Mouse (Mus musculus) layer of hippocampus, adult 9-10 months (tissue): ENCODE data around the gene Ropn1l.

Experiments
- DNase-seq: peaks from one replicate; pipeline ENCODE4 v3.0.0; 2022; ENCODE audit warnings: low spot score

Gene Ropn1l

DNA sequence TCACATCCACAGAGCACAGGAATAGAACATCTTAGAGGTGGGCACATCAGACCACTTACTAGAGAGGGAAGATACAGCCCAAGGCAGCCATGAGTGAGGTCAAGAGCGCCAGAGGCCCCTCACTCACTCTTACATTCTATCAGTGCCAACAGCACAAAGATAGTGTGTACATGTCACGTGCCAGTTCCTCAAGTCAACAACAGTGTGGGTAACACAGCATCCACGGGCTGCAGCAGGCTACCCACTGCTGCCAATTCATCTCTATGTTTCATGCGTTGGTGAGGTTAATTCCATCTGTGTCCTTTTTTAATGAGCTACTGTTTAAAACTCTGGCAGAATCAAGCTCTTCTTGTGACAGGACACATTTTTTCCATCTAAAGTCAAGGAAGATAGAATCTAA is 10.8 kb downstream of the Ropn1l start:
- DNase-seq: no peak

DNA sequence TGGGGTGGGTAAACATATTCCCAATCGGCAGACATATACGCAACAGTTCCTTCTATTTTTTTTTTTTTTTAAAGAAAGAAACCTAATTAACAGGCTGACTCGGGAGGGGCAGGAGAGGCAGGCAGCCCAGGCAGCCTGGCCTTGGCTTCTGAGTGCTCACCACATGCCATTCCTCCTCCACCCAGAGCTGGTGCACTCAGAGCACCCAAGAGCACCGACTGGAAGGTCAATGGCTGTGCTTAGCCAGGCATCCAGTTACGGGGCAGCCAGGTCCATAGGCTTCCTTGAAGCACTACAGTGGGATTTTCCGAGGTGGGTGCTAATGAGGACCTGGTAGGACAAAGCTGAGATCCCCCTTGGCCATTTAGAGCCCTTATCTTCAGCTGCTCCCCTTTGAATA is 11.5 kb downstream of the Ropn1l start:
- DNase-seq: no peak

DNA sequence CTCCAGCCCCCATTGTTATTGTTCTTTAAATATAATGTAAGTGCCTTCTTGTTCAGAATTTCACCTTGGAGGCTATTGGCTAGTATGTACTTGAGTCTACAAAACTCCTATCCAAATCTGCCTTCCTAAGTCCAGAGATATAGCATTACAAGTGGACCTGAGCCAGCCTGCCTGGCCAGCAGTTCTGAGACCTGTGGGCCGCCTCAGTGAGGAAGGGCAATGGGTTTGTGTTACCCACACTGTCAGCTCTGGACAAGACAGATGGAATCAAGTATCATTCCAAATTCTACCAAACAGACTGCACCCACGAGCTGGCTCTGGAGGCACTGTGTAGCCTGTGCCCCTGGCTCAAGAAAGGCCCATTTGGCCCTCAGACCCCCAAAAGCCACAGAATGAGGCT is 16.7 kb downstream of the Ropn1l start:
- DNase-seq: no peak

DNA sequence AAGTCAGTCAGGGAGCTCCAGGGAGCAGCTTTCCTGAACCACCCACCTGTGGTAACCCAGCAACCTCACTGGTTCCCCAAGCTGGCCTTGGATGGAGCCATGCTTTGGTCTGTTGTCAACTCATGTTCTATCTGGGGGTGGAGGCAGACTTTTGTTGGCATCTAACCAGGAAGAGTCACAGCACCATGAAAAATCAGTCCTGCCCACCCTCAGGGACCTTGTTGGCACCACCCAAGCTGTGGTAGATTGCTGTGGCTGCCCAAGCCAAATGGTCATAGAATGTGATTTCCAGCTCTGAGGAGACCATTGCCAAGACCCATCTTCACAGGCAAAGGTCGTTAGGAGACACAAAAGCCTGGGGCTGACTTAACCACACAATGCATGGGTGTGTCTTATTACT is 17.5 kb downstream of the Ropn1l start:
- DNase-seq: no peak

DNA sequence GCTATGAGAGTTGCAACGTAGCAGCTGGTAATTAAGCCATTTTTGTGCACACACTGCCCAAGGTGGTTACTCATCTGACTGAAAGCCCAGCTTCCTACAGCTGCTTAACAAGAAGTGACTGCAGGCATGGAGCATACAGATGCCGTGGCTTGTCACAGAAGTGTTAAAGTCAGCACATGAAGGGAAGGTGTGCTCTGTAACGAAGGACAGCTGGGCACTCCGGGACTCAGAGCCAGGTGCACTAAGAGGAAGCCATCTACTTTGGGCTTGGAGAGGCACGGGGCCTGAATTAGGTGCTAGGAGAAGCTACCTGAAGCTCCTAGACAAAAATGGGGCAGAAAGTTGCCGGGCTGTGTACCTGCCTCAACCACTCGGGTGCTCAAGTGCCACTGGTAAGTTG is 19.8 kb downstream of the Ropn1l start:
- no peak for DNase-seq

DNA sequence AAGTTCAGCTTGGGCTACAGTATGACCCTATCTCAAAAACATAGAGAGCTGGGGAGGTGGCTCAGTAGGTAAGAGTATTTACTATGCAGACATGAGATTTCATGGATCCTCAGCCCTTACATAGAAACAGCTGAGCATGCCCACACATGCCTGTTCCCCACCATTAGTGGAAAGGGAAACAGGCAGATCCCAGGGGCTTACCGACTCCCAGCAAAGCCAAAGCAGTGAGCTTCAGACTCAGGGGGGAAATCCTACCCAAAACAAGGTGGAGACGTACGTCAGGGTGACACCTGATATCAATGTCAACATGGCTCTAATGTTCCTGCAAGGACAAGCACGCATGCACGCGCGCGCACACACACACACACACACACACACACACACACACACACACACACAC is 21.7 kb downstream of the Ropn1l start:
- DNase-seq: no peak

DNA sequence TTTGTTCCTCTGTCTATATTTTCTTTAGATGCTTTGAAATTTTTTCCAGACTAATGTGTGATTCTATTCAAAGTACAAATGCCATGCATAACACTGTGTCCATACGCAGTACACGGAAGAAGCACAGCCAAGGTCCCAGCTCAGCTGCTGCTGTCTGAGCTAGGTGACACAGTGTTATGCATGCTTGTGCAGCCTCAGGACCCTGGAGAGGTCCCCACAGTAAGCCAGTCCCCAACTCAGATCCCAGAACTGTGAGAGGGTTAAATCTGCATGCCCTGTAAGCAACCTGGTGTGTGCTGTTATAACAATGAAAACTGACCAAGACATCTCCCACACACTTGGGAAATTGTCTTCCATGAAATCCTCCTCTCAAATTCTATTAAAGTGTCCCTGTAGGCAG is 23.5 kb downstream of the Ropn1l start:
- DNase-seq: no peak

DNA sequence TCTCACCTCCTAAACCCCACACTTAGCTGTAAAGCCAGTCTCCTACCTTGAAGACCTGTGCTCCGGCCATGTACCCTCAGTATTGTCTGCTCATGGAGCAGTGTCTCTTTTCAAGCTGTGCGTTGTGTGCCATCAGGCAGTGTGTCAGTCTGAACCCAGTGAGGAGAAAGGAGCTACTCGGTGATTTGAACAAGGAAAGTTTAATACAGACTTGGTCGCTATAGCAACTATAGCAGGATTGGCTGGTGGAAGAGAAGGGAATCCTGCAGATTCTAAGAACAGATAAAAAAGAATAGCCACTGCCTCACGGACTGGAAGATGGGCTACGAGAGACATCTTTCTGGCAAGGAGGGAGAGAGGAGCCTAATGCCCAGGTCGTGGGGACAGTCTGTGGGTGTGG is 24.1 kb downstream of the Ropn1l start:
- no peak for DNase-seq

DNA sequence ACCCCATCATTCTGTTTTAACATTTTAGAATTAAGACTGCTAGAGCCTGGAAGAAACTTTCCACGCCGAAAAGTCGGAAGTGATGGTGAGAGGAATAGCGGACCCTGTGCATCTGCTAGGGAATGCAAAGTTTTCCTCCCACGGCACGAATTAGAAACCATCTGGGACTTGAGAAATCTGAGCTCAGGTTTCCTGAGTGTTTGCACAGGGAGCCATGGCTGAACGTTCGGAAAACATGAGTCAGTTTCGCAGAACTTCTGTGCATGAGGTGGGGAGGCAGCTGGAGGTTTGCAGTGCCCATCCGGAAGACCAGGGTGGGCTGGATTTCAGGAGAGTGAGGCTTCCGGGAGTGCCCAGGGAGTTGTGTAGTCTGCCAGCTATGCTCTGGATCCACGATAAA is 25.0 kb downstream of the Ropn1l start:
- DNase-seq: no peak

DNA sequence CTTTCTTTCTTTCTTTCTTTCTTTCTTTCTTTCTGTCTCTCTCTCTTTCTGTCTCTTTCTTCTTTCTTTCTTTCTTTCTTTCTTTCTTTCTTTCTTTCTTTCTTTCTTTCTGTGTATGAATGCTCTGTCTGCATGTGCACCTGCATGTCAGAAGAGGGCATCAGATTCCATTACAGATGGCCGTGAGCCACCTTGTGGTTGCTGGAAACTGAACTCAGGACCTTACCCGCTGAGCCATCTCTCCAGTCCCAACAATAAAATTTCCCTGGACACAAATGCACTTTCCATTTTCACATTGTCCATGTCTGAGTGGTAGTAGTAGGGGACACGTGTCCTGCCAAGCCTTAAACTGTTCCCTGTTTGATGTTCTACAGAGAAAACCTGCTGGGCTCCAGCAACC is 26.1 kb downstream of the Ropn1l start:
- DNase-seq: no peak

DNA sequence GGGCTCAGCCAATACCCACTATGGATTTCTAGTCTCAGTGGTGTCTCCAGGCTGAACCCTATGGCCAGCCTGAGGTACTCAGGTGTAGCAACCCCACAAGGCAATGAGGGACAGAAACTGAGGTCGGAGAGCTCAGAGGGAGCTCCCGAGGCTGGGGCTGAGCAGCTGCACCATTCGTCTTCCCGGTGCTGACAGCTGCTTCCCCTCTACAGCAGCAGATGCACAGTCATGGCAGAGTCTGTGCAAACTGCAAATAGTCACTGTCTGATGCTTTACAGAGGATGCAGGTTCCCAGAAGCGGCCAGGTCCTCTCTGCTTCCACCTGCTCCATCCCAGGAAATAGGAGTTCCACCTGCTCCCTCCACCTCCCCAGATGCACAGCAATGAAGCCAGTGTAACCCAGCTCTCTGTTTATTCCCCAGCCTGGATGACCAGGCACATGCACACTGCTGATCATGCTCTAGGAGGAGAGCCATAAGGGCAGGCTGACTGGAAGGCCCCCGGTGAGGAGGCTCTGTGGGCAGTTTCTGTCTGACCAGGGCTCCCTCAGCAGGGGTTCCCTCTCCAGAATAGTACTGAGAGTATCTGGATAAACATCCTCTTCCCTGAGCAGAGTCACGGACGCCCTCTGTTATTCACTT is 27.4 kb downstream of the Ropn1l start:
- DNase-seq: no peak

DNA sequence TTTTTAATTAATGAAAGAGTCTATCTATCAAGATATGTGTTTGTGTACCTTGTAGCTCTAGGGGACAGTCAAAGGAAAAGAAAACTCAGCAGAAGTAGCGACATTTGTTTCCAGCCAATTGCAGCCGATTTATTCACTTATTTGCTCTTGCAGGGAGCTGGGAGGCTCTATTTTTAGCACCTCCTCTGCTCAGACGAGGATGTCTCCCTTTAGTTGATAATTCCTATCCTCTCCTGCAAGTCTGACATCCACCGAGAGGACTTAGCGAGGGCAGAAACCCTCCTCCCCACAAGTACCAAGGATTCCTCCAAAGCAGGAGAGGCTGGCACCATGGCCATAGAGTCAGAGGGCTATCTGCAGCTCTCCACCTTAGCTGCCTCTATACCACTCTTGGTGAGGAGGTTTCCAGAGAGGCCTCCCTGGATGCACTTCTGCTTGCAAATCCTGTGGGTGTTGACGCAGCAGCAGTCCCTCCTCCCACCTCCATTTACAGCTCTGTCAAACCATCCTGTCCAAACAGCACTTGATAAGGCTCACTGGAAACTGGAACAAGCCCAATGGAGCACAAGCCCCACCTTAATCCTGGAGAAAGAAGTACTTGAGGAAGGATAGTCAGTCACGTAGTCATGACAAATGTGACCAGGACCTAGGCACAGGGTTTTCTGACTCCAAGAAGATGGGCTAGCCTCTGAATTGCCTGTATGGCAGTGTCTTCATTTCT is 30.7 kb downstream of the Ropn1l start:
- no peak for DNase-seq

DNA sequence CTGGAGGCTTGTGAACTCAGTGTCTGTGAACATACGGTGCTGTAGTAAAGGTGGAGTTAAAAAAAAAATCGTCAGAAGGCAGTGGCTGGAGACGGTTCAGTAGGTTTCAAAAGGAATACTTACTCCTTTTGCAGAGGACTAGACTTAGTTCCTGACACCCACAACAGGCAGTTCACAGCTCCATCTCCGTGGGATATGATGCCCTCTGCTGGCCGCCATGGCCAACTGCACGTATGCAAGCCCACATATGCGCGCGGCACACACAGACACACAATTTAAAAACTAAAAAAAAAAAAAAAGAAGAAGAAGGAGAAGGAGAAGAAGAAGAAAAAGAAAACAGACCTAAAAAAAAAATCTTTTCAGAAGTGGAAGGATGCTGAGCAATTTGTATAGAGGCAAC is 34.5 kb downstream of the Ropn1l start:
- DNase-seq: no peak

DNA sequence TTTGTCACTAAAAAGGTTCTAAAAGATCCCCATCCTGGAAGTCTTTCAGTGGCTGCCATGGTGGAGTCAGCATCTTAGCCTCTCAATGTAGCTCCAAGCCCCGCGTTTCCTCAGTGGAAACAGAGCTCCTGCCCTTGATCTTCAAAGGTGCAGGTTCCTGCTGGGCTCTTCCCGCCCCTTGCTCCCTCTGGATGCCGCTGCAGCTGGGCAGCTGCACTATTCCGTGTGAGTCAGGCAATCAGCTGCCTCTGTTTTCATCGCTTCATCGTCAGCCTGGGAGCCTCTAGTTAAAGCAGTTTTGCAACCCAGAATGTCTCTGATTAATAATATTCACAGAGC is 34.9 kb downstream of the Ropn1l start:
- DNase-seq: no peak

DNA sequence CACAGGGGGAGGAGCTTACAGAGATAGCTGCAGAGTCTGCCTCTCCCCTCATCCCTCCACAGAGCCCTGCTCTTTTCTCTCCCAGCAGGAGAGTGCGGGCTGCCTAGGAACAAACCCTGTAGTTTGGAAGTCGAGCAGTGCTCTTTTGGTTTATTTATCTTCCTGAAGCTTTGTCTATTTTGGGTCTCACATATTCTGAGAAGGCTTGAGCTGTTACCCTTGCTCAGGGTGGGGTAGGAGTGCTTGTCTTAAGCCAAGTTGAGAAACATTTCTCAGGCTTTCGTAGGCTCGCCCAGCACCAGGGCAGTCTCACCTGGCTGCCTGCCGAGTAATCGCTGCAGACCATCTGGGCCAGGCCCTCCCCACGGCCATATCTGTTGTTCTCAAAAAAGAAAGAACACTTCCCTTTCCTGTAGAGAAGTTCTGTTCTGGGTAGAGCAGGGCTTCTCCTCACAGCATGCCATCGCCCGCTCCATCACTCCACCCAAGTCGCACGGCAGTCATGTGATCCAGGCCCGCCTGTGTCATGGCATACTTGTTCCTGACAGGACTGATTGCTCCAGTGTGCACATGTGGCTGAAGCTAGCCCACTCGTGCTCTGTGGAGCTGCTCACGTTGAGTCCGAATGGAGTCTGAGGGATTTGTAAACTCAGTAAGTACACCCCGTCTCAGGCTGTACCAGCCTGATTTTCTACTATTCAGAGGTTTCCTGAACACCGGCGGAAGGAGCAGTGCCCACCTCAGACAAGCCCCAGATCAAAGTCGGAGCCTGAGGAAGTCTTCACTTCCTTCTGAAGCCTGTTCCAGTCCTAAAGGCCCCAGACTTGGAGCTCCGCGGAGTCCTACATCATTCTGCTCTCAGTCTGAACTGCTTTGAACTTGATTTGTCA is 35.5 kb downstream of the Ropn1l start:
- peak; percentile 51 for DNase-seq

DNA sequence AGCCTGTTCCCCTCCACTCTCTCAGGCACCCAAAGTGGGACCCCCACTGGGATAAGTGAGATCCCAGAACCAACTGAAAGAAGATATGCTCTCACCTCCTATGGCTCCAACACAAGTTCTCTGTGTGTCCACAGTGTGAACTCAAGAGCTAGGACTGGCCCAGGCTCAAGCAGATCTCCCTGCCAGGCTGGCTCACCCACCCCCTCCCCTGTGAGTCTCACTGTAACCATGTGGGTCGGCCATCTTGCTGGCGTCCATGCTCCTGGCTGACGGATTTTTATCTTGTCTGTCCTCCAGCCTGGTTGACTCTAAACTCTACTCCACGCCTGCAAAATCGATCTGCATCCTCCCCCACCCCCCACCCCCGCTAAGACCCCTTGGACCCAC is 36.1 kb downstream of the Ropn1l start:
- no peak for DNase-seq

DNA sequence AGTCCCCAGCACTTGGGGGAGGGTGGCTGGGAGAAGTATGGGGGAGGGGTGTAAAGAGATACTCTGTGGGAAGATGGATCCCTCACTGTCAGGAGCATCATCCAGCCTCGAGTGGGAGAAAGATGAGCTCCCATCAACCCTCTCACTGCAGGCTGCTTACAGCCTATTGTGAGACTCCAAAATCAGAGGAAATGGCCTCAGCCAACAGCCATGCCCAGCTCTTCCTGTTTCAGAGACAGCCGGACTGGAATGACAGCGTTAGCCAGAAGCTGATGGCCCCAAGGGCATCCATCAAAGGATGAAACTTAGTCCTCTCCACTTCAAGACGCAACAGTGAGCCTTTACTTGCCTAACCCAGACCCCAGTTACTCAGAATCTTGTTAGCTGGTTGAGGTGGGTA is 38.4 kb downstream of the Ropn1l start:
- DNase-seq: no peak

DNA sequence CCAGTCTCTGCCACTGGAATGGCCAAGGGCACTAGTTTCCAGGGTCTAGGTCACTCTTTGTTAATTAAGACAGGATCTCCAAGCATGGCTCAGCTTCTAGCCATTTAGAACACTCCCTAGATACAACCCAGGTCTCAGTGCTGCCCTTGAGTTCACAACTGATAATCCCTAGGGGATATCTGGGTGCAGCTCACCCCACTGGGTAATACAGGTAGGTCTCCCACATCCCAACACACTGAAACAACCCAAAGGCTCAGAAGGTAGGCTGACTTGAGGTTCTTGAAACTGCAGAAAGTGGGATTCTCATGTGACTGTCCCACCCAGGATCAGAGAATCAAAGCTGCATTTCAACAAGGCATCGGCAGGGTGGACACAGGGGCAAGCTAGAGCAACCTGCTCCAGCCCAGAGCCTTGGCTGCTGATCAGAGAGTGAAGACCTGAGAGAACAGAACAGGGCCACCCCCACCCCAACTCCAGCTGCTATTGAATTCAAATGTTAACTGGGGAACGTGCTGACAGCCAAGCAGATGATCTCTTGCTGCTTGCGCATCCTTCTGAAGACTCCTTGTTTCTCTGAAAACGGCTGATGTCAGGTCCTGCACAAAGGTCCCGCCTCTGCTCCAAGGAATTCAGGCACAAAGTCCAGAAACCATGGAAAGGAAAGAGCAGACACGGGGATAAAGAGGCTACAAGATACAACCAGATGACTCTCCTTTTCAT is 39.2 kb downstream of the Ropn1l start:
- no peak for DNase-seq

DNA sequence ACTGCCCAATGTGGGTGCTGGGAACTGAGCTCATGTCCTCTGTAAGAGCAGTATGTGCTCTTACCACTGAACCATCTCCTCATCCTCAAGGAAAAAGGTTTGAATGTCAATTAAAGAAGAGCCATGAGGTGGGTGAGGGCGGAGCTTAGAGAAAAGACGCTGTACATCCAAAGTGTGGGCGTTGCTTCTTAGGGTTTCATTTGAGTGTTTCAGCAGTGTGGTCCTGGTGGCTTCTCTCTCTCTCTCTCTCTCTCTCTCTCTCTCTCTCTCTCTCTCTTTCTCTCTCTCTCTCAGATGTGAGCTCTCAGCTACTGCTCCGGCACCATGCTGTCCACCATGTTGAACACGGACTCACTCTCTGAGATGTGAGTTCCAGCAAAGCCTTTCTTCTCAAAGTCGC is 39.9 kb downstream of the Ropn1l start:
- no peak for DNase-seq

DNA sequence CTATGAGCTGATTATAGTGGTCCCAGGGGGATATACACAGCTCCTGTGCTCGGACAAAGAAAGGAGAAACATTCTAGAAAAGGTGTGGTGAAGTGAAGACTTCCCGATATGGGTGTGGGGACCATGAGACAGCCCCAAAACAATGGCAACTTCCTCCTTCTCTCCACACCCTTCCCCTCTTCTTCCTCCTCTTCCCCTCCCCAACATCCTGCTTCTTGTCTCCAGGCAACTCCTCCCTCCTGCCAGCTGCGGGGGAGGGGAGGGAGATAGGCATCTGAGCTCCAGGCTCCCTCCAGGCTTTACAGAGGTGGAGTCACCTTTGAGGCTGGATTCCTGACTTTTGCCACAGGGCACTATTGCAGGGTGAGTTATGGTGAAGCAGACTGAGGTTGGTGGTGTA is 40.6 kb downstream of the Ropn1l start:
- DNase-seq: no peak

DNA sequence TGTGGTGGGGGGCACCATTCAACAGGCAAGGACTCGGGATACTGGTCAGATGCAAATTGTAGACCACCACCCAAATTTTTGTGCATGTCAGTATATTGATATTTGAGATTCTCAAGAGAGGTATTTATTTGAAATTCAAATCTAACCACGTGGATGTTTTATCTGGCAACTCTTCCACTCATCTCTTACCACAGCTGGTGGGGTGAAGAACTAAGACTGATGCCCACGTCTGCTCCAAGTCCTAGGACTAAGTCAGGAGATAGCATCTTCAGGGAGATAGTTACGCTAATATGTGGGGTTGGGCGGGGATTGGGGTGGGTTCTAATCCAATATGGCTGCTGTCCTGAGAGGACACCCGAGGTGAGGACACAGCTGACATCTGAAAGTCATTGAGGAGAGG is 41.1 kb downstream of the Ropn1l start:
- no peak for DNase-seq

DNA sequence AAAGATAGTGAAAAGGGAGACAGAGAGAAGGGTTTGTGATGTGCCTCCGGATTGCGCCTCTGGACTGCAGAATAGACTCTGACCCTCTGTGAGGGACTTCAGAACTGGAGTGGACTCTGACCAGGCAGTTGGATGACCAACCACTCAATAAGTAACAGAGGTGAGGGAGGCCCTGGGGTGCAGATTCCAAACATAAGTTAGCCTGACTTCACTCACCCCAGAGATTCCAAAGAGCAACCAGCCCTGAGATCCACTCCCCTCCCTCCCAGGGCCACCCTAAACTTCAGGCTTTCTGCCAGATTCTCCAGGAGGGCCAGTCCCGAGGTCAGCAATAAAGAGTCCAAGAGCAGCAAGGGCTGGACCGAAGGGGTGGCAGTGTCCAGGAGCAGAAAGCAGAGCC is 46.0 kb downstream of the Ropn1l start:
- DNase-seq: no peak

DNA sequence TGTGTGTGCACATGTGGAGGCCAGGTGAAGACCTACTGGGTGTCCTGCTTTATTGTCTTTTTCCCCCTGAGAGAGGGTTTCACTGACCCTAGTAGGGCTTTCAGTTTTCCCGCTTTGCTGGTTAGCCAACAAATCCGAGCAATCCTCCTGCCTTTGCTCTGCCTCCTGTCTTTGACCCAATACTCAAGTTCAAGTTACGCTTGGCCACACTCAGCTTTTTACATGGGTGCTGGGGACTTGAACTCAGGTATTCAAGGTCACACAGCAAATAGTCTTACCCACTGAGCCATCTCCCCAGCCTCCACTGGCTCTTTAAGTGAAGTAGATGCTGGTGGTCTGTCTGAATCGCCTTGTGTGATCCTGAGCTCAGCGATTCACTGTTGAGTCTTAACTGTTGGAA is 46.7 kb downstream of the Ropn1l start:
- no peak for DNase-seq
